In genomic region chr17:71211962-71212646, GRCm38 (mm10) we compare ENCODE assay signal across 12 mouse cellular contexts. TPM values are rescaled to one million over a fixed set of nuclear protein-coding genes. Genes with fewer than 3 reads are reported as not detected.
DNase-seq lines count a peak whose midpoint lies in the region; ATAC-seq and TF ChIP-seq lines count a peak whose summit lies in the region.
"Had no signal": no experiment of that assay in that cellular context is flagged by ENCODE, and none has a peak within 500 bp of the region (broad histone marks: within the 10 kb centered on the region; RNA-seq: fewer than 3 reads in every experiment).

No protein-coding gene starts in this region.

- WGBS in hindbrain, embryonic 14.5 days, result 60% methylated on average over 6 of the region's 6 CpGs
- whole genome bisulfite sequencing in hindbrain, embryonic 16.5 days, result 68% methylated on average over 6 of the region's 6 CpGs
- 10% methylated on average over 6 of the region's 6 CpGs for WGBS in liver, embryonic 13.5 days (ENCODE audit: insufficient replicate concordance)
- WGBS in forebrain, embryonic 14.5 days, result 80% methylated on average over 6 of the region's 6 CpGs

- H3K27ac ChIP-seq in hindbrain, embryonic 14.5 days, result peak overlapping the region; percentile 20
- no peak overlapping the region for H3K27ac ChIP-seq in hindbrain, embryonic 16.5 days (ENCODE audit: low read depth, low read length)
- H3K27ac ChIP-seq in liver, embryonic 13.5 days, result peak overlapping the region; percentile 90
- no peak overlapping the region for H3K27ac ChIP-seq in forebrain, embryonic 14.5 days (ENCODE audit: low read depth, low read length)

- no peaks in the 10 kb centered on the region; the same call in 1 of the 2 replicates for H3K4me1 ChIP-seq in hindbrain, embryonic 14.5 days (replicated peaks; ENCODE audit: control insufficient read depth, insufficient read depth, low read length)
- H3K4me1 ChIP-seq in hindbrain, embryonic 16.5 days (ENCODE audit: control insufficient read depth, insufficient read depth, low read depth, low read length), result 0 out of 2 replicates have a peak, but pooled peaks cover 2% of the 10 kb centered on the region
- peaks cover 81% of the 10 kb centered on the region for H3K4me1 ChIP-seq in G1E (ENCODE audit: insufficient read depth, low read depth, low read length)
- peaks cover 96% of the 10 kb centered on the region for H3K4me1 ChIP-seq in liver, embryonic 13.5 days (replicated peaks)
- H3K4me1 ChIP-seq in forebrain, embryonic 14.5 days (ENCODE audit: control insufficient read depth, insufficient read depth, low read length), result no peaks in the 10 kb centered on the region; the same call in 1 of the 2 replicates

- ATAC-seq in hindbrain, embryonic 14.5 days (ENCODE audit: low FRiP score), result no peak
- ATAC-seq in hindbrain, embryonic 16.5 days, result no peak
- ATAC-seq in G1E (ENCODE audit: extremely low read depth, insufficient number of reproducible peaks, low FRiP score, poor library complexity, severe bottlenecking), result peak; percentile 83
- ATAC-seq in erythroblast, adult 5-6 weeks (replicated peaks; ENCODE audit: low FRiP score, poor library complexity, severe bottlenecking), result peak; percentile 64
- peak; percentile 95 for ATAC-seq in liver, embryonic 13.5 days (ENCODE audit: low read depth)
- no peak for ATAC-seq in forebrain, embryonic 14.5 days

- no peak overlapping the region for H3K4me2 ChIP-seq in hindbrain, embryonic 14.5 days (replicated peaks)
- no peak overlapping the region for H3K4me2 ChIP-seq in hindbrain, embryonic 16.5 days (ENCODE audit: low read length)
- H3K4me2 ChIP-seq in liver, embryonic 13.5 days, result peak overlapping the region; percentile 56
- H3K4me2 ChIP-seq in forebrain, embryonic 14.5 days (ENCODE audit: low read length), result no peak overlapping the region

- no peak overlapping the region for H3K9ac ChIP-seq in hindbrain, embryonic 14.5 days
- no peak overlapping the region for H3K9ac ChIP-seq in hindbrain, embryonic 16.5 days (ENCODE audit: low read depth, low read length)
- H3K9ac ChIP-seq in liver, embryonic 13.5 days, result peak overlapping the region; percentile 49
- H3K9ac ChIP-seq in forebrain, embryonic 14.5 days (ENCODE audit: low read length), result no peak overlapping the region

- H3K27me3 ChIP-seq in hindbrain, embryonic 14.5 days (ENCODE audit: control insufficient read depth, insufficient read depth, low read length), result no peaks in the 10 kb centered on the region
- no peaks in the 10 kb centered on the region for H3K27me3 ChIP-seq in hindbrain, embryonic 16.5 days (replicated peaks; ENCODE audit: control insufficient read depth, insufficient read depth, low read length)
- no peaks in the 10 kb centered on the region for H3K27me3 ChIP-seq in G1E (ENCODE audit: insufficient read depth, low read length)
- H3K27me3 ChIP-seq in liver, embryonic 13.5 days, result no peaks in the 10 kb centered on the region
- no peaks in the 10 kb centered on the region for H3K27me3 ChIP-seq in forebrain, embryonic 14.5 days (replicated peaks; ENCODE audit: control insufficient read depth, insufficient read depth, low read length)

- H3K4me3 ChIP-seq in hindbrain, embryonic 14.5 days (replicated peaks; ENCODE audit: low read length), result no peak overlapping the region
- no peak overlapping the region for H3K4me3 ChIP-seq in hindbrain, embryonic 16.5 days (ENCODE audit: low read length)
- H3K4me3 ChIP-seq in G1E (ENCODE audit: low read depth, low read length), result peak overlapping the region; percentile 54; the same call in 1 of the 2 replicates
- H3K4me3 ChIP-seq in liver, embryonic 13.5 days (replicated peaks), result peak overlapping the region; percentile 33
- H3K4me3 ChIP-seq in forebrain, embryonic 14.5 days (ENCODE audit: low read depth, low read length), result no peak overlapping the region

- no peak for DNase-seq in hindbrain, embryonic 14.5 days (ENCODE audit: low spot score)
- DNase-seq in G1E (ENCODE audit: low spot score), result no peak
- DNase-seq in liver, embryonic 13.5 days, result peak; percentile 78
- no peak for DNase-seq in urinary bladder, postnatal 14 days (ENCODE audit: low spot score)
- DNase-seq in gastrocnemius, adult 18-20 months (ENCODE audit: low spot score), result no peak
- no peak for DNase-seq in forebrain, embryonic 14.5 days (ENCODE audit: low spot score)
- DNase-seq: adrenal gland, postnatal 36 days; cerebellum, adult 9-10 months; heart, postnatal 36 days; kidney, postnatal 36 days had no signal

- H3K9me3 ChIP-seq in hindbrain, embryonic 14.5 days (ENCODE audit: control insufficient read depth, low read length), result no peaks in the 10 kb centered on the region
- H3K9me3 ChIP-seq in hindbrain, embryonic 16.5 days (ENCODE audit: control insufficient read depth, low read length), result no peaks in the 10 kb centered on the region
- peaks cover 5% of the 10 kb centered on the region; the same call in 1 of the 2 replicates for H3K9me3 ChIP-seq in G1E (replicated peaks)
- no peaks in the 10 kb centered on the region for H3K9me3 ChIP-seq in liver, embryonic 13.5 days (replicated peaks)
- H3K9me3 ChIP-seq in forebrain, embryonic 14.5 days (replicated peaks; ENCODE audit: control insufficient read depth, low read length), result peaks cover 3% of the 10 kb centered on the region; the same call in 1 of the 2 replicates

- H3K36me3 ChIP-seq in hindbrain, embryonic 14.5 days (replicated peaks; ENCODE audit: control insufficient read depth, insufficient read depth), result no peaks in the 10 kb centered on the region
- H3K36me3 ChIP-seq in hindbrain, embryonic 16.5 days (ENCODE audit: control insufficient read depth, insufficient read depth, low read length), result no peaks in the 10 kb centered on the region
- H3K36me3 ChIP-seq in G1E (replicated peaks), result peaks cover 54% of the 10 kb centered on the region
- peaks cover 28% of the 10 kb centered on the region for H3K36me3 ChIP-seq in liver, embryonic 13.5 days
- H3K36me3 ChIP-seq in forebrain, embryonic 14.5 days (ENCODE audit: control insufficient read depth, insufficient read depth, low read length), result no peaks in the 10 kb centered on the region

- no peak for TF ChIP-seq CTCF in G1E (IDR thresholded peaks at IDR 0.05; ENCODE audit: low read depth, low read length)

RNA-seq across cellular contexts. Expression of gene Lpin2, which starts 29.7 kb away (rescaled TPM):
- 44.1 and 45.7 TPM in 2 replicates for polyA plus RNA-seq in hindbrain, embryonic 14.5 days (2014; fragmentation: Nextera tagmentation; extraction: Ambion mirVana)
- polyA plus RNA-seq in hindbrain, embryonic 16.5 days (2015; fragmentation: Nextera tagmentation; extraction: Ambion mirVana), result 42.5 and 47.6 TPM in 2 replicates
- total RNA-seq in G1E (2014; fragmentation: Nextera tagmentation) (112 and 169 TPM in 2 replicates), G1E (2017) (147 and 155 TPM in 2 replicates)
- polyA plus RNA-seq in G1E (2012), result 37.3 and 44.3 TPM in 2 replicates
- 751 and 838 TPM in 2 replicates for total RNA-seq in erythroblast, adult 5-6 weeks (2015; ENCODE audit: low replicate concordance)
- total RNA-seq in erythroblast, adult 5-6 weeks (2017; ENCODE audit: low replicate concordance), result 1,646 and 2,072 TPM in 2 replicates
- polyA plus RNA-seq in liver, embryonic 13.5 days (2015; fragmentation: Nextera tagmentation; extraction: Ambion mirVana), result 38.0 and 43.2 TPM in 2 replicates
- total RNA-seq in gastrocnemius, adult 18-20 months (2021), result 1 to 10 TPM; 3.0 to 6.3 TPM
- polyA plus RNA-seq in forebrain, embryonic 14.5 days (2014; fragmentation: Nextera tagmentation; extraction: Ambion mirVana), result 29.8 and 36.7 TPM in 2 replicates

Comparison
In these comparisons a context has a peak if more than half of its experiments do, and no peak if none do; other contexts are left out.
1. H3K27ac ChIP-seq: peak in hindbrain, embryonic 14.5 days (single experiment) and liver, embryonic 13.5 days (single experiment); none in hindbrain, embryonic 16.5 days (single experiment) and forebrain, embryonic 14.5 days (single experiment).
2. ATAC-seq: peak in G1E (single experiment), erythroblast, adult 5-6 weeks (single experiment) and liver, embryonic 13.5 days (single experiment); none in hindbrain, embryonic 14.5 days (single experiment), hindbrain, embryonic 16.5 days (single experiment) and forebrain, embryonic 14.5 days (single experiment).
3. H3K4me3 ChIP-seq: peak in G1E (single experiment) and liver, embryonic 13.5 days (single experiment); none in hindbrain, embryonic 14.5 days (single experiment), hindbrain, embryonic 16.5 days (single experiment) and forebrain, embryonic 14.5 days (single experiment).